Mouse (Mus musculus): ENCODE data around the gene Bhlhb9. TPM values are rescaled to one million over a fixed set of nuclear protein-coding genes. Genes with fewer than 3 reads are reported as not detected.

The Bhlhb9 gene
- total RNA-seq (2023) = 19.6 TPM

GRCm38 (mm10) chrX:135797212-135797644 is at the start of gene Bhlhb9:
Gene Bhlhb9, plus strand, starts transcription at chrX:135797594.

GRCm38 (mm10) chrX:135838521-135839360 is 41.3 kb downstream of the Bhlhb9 start, which contains the start of gene Gprasp2:
Gene Gprasp2, plus strand, starts transcription at chrX:135839034.

Other genes starting within 250 kb of the Bhlhb9 start
- not detected for gene Nxf7, start 198.8 kb upstream of the Bhlhb9 start, total RNA-seq (2023)
- gene Prame, start 169.9 kb upstream of the Bhlhb9 start, total RNA-seq (2023) = not detected
- gene Tcp11x2, start 103.8 kb upstream of the Bhlhb9 start, total RNA-seq (2023) = not detected
- gene Tmsb15a, start 72.3 kb upstream of the Bhlhb9 start, total RNA-seq (2023) = not detected
- 39.2 TPM for gene Armcx5, start 54.9 kb upstream of the Bhlhb9 start, total RNA-seq (2023)
- 64.9 TPM for gene Gprasp1, start 54.9 kb upstream of the Bhlhb9 start, total RNA-seq (2023)
- gene Gprasp2, start 41.4 kb downstream of the Bhlhb9 start, total RNA-seq (2023) = 28.6 TPM
- gene Arxes2, start 196.2 kb downstream of the Bhlhb9 start, total RNA-seq (2023) = 3.7 TPM
- not detected for gene Arxes1, start 235.8 kb downstream of the Bhlhb9 start, total RNA-seq (2023)